Mouse (Mus musculus) B cell, adult 2 months (primary cell): ENCODE results near the gene Gm42742.

Experiments
- DNase-seq, 2 experiments: peaks; one replicate each; pipeline ENCODE4 v3.0.0; 2022

Gene Gm42742

GRCm38 (mm10) chr7:127019306-127019960 lies 1.5 kb downstream of the Gm42742 start:
- DNase-seq = no peak

GRCm38 (mm10) chr7:127018416-127019305 lies 2.2 kb downstream of the Gm42742 start:
- no peak for DNase-seq

GRCm38 (mm10) chr7:127017950-127018345 lies 2.9 kb downstream of the Gm42742 start:
- no peak for DNase-seq

- DNase-seq = peak; percentile 92 to 94
Observed at GRCm38 (mm10) chr7:127016971-127017949, 3.6 kb downstream of the Gm42742 start, which contains the start of gene Pagr1a. Gene Pagr1a (minus strand): TSS chr7:127017352.

- DNase-seq = no peak
Observed at GRCm38 (mm10) chr7:127016486-127016938, 4.4 kb downstream of the Gm42742 start.

GRCm38 (mm10) chr7:127016481-127016485 lies 4.6 kb downstream of the Gm42742 start, which contains the start of gene Pagr1b:
Gene Pagr1b (minus strand): TSS chr7:127016484.
- no peak for DNase-seq

GRCm38 (mm10) chr7:127016081-127016480 lies 4.8 kb downstream of the Gm42742 start:
- no peak for DNase-seq

- DNase-seq = no peak
Observed at GRCm38 (mm10) chr7:127014993-127015392, 5.9 kb downstream of the Gm42742 start.

GRCm38 (mm10) chr7:127014320-127014719 lies 6.6 kb downstream of the Gm42742 start, which contains the start of gene Mvp:
Gene Mvp (minus strand): TSS chr7:127014621.
- peak; percentile 75 to 80 for DNase-seq

- DNase-seq = no peak
Observed at GRCm38 (mm10) chr7:127013385-127013784, 7.5 kb downstream of the Gm42742 start.

- no peak for DNase-seq
Observed at GRCm38 (mm10) chr7:127012845-127013244, 8.1 kb downstream of the Gm42742 start.

GRCm38 (mm10) chr7:127012374-127012773 lies 8.5 kb downstream of the Gm42742 start:
- DNase-seq = no peak

- no peak for DNase-seq
Observed at GRCm38 (mm10) chr7:127011717-127012116, 9.2 kb downstream of the Gm42742 start.

- no peak for DNase-seq
Observed at GRCm38 (mm10) chr7:127011051-127011450, 9.8 kb downstream of the Gm42742 start.

- DNase-seq = no peak
Observed at GRCm38 (mm10) chr7:127009307-127010085, 11.4 kb downstream of the Gm42742 start.

- peak; percentile 52 to 53 for DNase-seq
Observed at GRCm38 (mm10) chr7:127008239-127009019, 12.5 kb downstream of the Gm42742 start.

- DNase-seq = no peak
Observed at GRCm38 (mm10) chr7:127007313-127008024, 13.4 kb downstream of the Gm42742 start.

- DNase-seq = no peak
Observed at GRCm38 (mm10) chr7:127004122-127004875, 16.6 kb downstream of the Gm42742 start.

- no peak for DNase-seq
Observed at GRCm38 (mm10) chr7:127003620-127004019, 17.3 kb downstream of the Gm42742 start.

GRCm38 (mm10) chr7:126999568-126999967 lies 21.3 kb downstream of the Gm42742 start:
- DNase-seq = no peak
